Mouse (Mus musculus) bone marrow macrophage, adult 2 months (primary cell): ENCODE data around the gene Adamtsl1. TPM values are rescaled to one million over a fixed set of nuclear protein-coding genes. Genes with fewer than 3 reads are reported as not detected.

ENCODE experiments used
- H3K27ac ChIP-seq: 2 replicates; pipeline ENCODE4 v1.5.1; 2012; ENCODE audit warnings: low read depth, low read length; ENCODE audit not compliant: insufficient read depth
- H3K4me1 ChIP-seq: 2 replicates; pipeline ENCODE4 v1.6.1; 2012; ENCODE audit warnings: low read length; ENCODE audit not compliant: control insufficient read depth, insufficient read depth
- H3K4me3 ChIP-seq: 2 replicates; pipeline ENCODE4 v1.5.1; 2012; ENCODE audit warnings: mild to moderate bottlenecking, low read length, moderate library complexity; ENCODE audit not compliant: insufficient read depth
- CTCF ChIP-seq: IDR thresholded peaks from 2 replicates; pipeline ENCODE4 v1.5.1; 2012; ENCODE audit warnings: low read depth, mild to moderate bottlenecking, low read length, moderate library complexity
- POLR2A ChIP-seq: IDR thresholded peaks from 2 replicates; pipeline ENCODE4 v1.6.1; 2012; ENCODE audit warnings: mild to moderate bottlenecking, low read depth, low read length, borderline replicate concordance
- polyA plus RNA-seq: library from polyadenylated mRNA; stranded (reverse); fragments of >200 nt; gene quantifications from 2 replicates; pipeline ENCODE4 v1.2.4, GENCODE M21; 2012; ENCODE audit not compliant: missing spikeins, insufficient read depth, insufficient read length

Gene Adamtsl1
- polyA plus RNA-seq, 1 experiment: not detected

GRCm38 (mm10) chr4:85629381-85629780 lies 115.4 kb downstream of the Adamtsl1 start:
- no peak for TF ChIP-seq POLR2A
- TF ChIP-seq CTCF: no peak
- no peak overlapping the region for H3K27ac ChIP-seq
- H3K4me3 ChIP-seq: no peak overlapping the region
- H3K4me1 ChIP-seq: no peaks in the 10 kb centered on the region

- Histone ChIP-seq H3K27ac (no peak overlapping the region), H3K4me1 (no peaks in the 10 kb centered on the region)
- no peak for TF ChIP-seq CTCF
- TF ChIP-seq POLR2A: no peak
These were observed 155.3 kb downstream of the Adamtsl1 start for GRCm38 (mm10) chr4:85669271-85669670.

GRCm38 (mm10) chr4:85669735-85670134 lies 155.8 kb downstream of the Adamtsl1 start:
- H3K4me3 ChIP-seq: no peak overlapping the region
- no peaks in the 10 kb centered on the region for H3K4me1 ChIP-seq
- no peak overlapping the region for H3K27ac ChIP-seq
- TF ChIP-seq CTCF (no peak), POLR2A (no peak)

More at GRCm38 (mm10) chr4:85669271-85669670, 155.3 kb downstream of the Adamtsl1 start:
- H3K4me3 ChIP-seq: no peak overlapping the region

GRCm38 (mm10) chr4:85672290-85672689 lies 158.3 kb downstream of the Adamtsl1 start:
- TF ChIP-seq CTCF: no peak
- TF ChIP-seq POLR2A: no peak
- no peak overlapping the region for H3K27ac ChIP-seq
- no peaks in the 10 kb centered on the region for H3K4me1 ChIP-seq
- H3K4me3 ChIP-seq: no peak overlapping the region

GRCm38 (mm10) chr4:85677621-85678020 lies 163.6 kb downstream of the Adamtsl1 start:
- TF ChIP-seq POLR2A (no peak), CTCF (no peak)
- H3K4me1 ChIP-seq: no peaks in the 10 kb centered on the region
- no peak overlapping the region for H3K4me3 ChIP-seq
- H3K27ac ChIP-seq: no peak overlapping the region

GRCm38 (mm10) chr4:85686160-85686559 lies 172.2 kb downstream of the Adamtsl1 start:
- Histone ChIP-seq H3K27ac (no peak overlapping the region), H3K4me1 (no peaks in the 10 kb centered on the region), H3K4me3 (no peak overlapping the region)
- TF ChIP-seq CTCF: no peak
- no peak for TF ChIP-seq POLR2A

GRCm38 (mm10) chr4:85695237-85695636 lies 181.3 kb downstream of the Adamtsl1 start:
- no peak overlapping the region for H3K27ac ChIP-seq
- no peaks in the 10 kb centered on the region for H3K4me1 ChIP-seq
- TF ChIP-seq POLR2A (no peak), CTCF (no peak)
- no peak overlapping the region for H3K4me3 ChIP-seq

- Histone ChIP-seq H3K4me3 (no peak overlapping the region), H3K4me1 (no peaks in the 10 kb centered on the region), H3K27ac (no peak overlapping the region)
- TF ChIP-seq CTCF (no peak), POLR2A (no peak)
These were observed 193.5 kb downstream of the Adamtsl1 start for GRCm38 (mm10) chr4:85707352-85708057.

- Histone ChIP-seq H3K4me1 (no peaks in the 10 kb centered on the region), H3K27ac (no peak overlapping the region), H3K4me3 (no peak overlapping the region)
- TF ChIP-seq POLR2A: no peak
- TF ChIP-seq CTCF: no peak
These were observed 195.7 kb downstream of the Adamtsl1 start for GRCm38 (mm10) chr4:85709636-85710035.

- no peaks in the 10 kb centered on the region for H3K4me1 ChIP-seq
- H3K27ac ChIP-seq: no peak overlapping the region
- H3K4me3 ChIP-seq: no peak overlapping the region
- TF ChIP-seq POLR2A (no peak), CTCF (no peak)
These were observed 211.0 kb downstream of the Adamtsl1 start for GRCm38 (mm10) chr4:85724999-85725398.
